Mouse (Mus musculus): ENCODE results near the gene Prkag2. TPM values are rescaled to one million over a fixed set of nuclear protein-coding genes. Genes with fewer than 3 reads are reported as not detected.
A peak's percentile ranks its signal among the peaks of the same experiment; 100 is the strongest.

The Prkag2 gene
- polyA plus RNA-seq, 1 experiment: 18.0 TPM

GRCm38 (mm10) chr5:24907737-24908136 is 192.7 kb downstream of the Prkag2 start:
- no peak for DNase-seq
- 1% methylated on average over 26 of the region's 26 CpGs for WGBS
- peaks cover 3% of the 10 kb centered on the region; the same call in 1 of the 2 replicates for H3K4me1 ChIP-seq (ENCODE audit: control insufficient read depth, insufficient read depth, low read length)
- TF ChIP-seq POLR2A (IDR thresholded peaks at IDR 0.05; ENCODE audit: borderline replicate concordance, extremely low read depth, low read depth, low read length) (no peak), CTCF (IDR thresholded peaks at IDR 0.05; ENCODE audit: insufficient read depth, low read length) (no peak)
- peak overlapping the region; percentile 80 for H3K4me3 ChIP-seq (replicated peaks; ENCODE audit: extremely low read depth, low read depth, low read length)

- 82% methylated on average over 9 of the region's 9 CpGs for WGBS
- peaks cover 3% of the 10 kb centered on the region; the same call in 1 of the 2 replicates for H3K4me1 ChIP-seq (ENCODE audit: control insufficient read depth, insufficient read depth, low read length)
- no peak for TF ChIP-seq POLR2A (IDR thresholded peaks at IDR 0.05; ENCODE audit: borderline replicate concordance, extremely low read depth, low read depth, low read length)
- no peak for TF ChIP-seq CTCF (IDR thresholded peaks at IDR 0.05; ENCODE audit: insufficient read depth, low read length)
Measured at GRCm38 (mm10) chr5:24906844-24907243, 193.6 kb downstream of the Prkag2 start.

GRCm38 (mm10) chr5:24904941-24905340 is 195.5 kb downstream of the Prkag2 start:
- WGBS: 86% methylated on average over 9 of the region's 9 CpGs
- no peak overlapping the region for H3K4me3 ChIP-seq (replicated peaks; ENCODE audit: extremely low read depth, low read depth, low read length)
- TF ChIP-seq POLR2A (IDR thresholded peaks at IDR 0.05; ENCODE audit: borderline replicate concordance, extremely low read depth, low read depth, low read length): no peak

More at GRCm38 (mm10) chr5:24906844-24907243, 193.6 kb downstream of the Prkag2 start:
- no peak overlapping the region for H3K4me3 ChIP-seq (replicated peaks; ENCODE audit: extremely low read depth, low read depth, low read length)
- DNase-seq: no peak

GRCm38 (mm10) chr5:24904423-24904822 is 196.0 kb downstream of the Prkag2 start:
- Histone ChIP-seq H3K4me3 (replicated peaks; ENCODE audit: extremely low read depth, low read depth, low read length) (no peak overlapping the region), H3K4me1 (ENCODE audit: control insufficient read depth, insufficient read depth, low read length) (peaks cover 3% of the 10 kb centered on the region; the same call in 1 of the 2 replicates)
- TF ChIP-seq CTCF (IDR thresholded peaks at IDR 0.05; ENCODE audit: insufficient read depth, low read length) (no peak), POLR2A (IDR thresholded peaks at IDR 0.05; ENCODE audit: borderline replicate concordance, extremely low read depth, low read depth, low read length) (no peak)
- 94% methylated on average over 8 of the region's 8 CpGs for WGBS
- no peak for DNase-seq

More at GRCm38 (mm10) chr5:24904941-24905340, 195.5 kb downstream of the Prkag2 start:
- no peak for DNase-seq
- peaks cover 3% of the 10 kb centered on the region; the same call in 1 of the 2 replicates for H3K4me1 ChIP-seq (ENCODE audit: control insufficient read depth, insufficient read depth, low read length)

GRCm38 (mm10) chr5:24904001-24904400 is 196.4 kb downstream of the Prkag2 start:
- TF ChIP-seq POLR2A (IDR thresholded peaks at IDR 0.05; ENCODE audit: borderline replicate concordance, extremely low read depth, low read depth, low read length) (no peak), CTCF (IDR thresholded peaks at IDR 0.05; ENCODE audit: insufficient read depth, low read length) (no peak)
- Histone ChIP-seq H3K4me3 (replicated peaks; ENCODE audit: extremely low read depth, low read depth, low read length) (no peak overlapping the region), H3K4me1 (ENCODE audit: control insufficient read depth, insufficient read depth, low read length) (peaks cover 3% of the 10 kb centered on the region; the same call in 1 of the 2 replicates)
- no peak for DNase-seq
- 83% methylated on average over 4 of the region's 4 CpGs for WGBS

GRCm38 (mm10) chr5:24902835-24903234 is 197.6 kb downstream of the Prkag2 start:
- Histone ChIP-seq H3K4me1 (ENCODE audit: control insufficient read depth, insufficient read depth, low read length) (peaks cover 3% of the 10 kb centered on the region; the same call in 1 of the 2 replicates), H3K4me3 (replicated peaks; ENCODE audit: extremely low read depth, low read depth, low read length) (no peak overlapping the region)
- TF ChIP-seq CTCF (IDR thresholded peaks at IDR 0.05; ENCODE audit: insufficient read depth, low read length): peak; percentile 66
- TF ChIP-seq POLR2A (IDR thresholded peaks at IDR 0.05; ENCODE audit: borderline replicate concordance, extremely low read depth, low read depth, low read length): no peak
- 36% methylated on average over 4 of the region's 4 CpGs for WGBS
- DNase-seq: peak; percentile 26

GRCm38 (mm10) chr5:24895606-24896005 is 204.8 kb downstream of the Prkag2 start:
- no peak for TF ChIP-seq POLR2A (IDR thresholded peaks at IDR 0.05; ENCODE audit: borderline replicate concordance, extremely low read depth, low read depth, low read length)
- TF ChIP-seq CTCF (IDR thresholded peaks at IDR 0.05; ENCODE audit: insufficient read depth, low read length): no peak
- no peaks in the 10 kb centered on the region for H3K4me1 ChIP-seq (ENCODE audit: control insufficient read depth, insufficient read depth, low read length)
- 88% methylated on average over 4 of the region's 4 CpGs for WGBS
- H3K4me3 ChIP-seq (replicated peaks; ENCODE audit: extremely low read depth, low read depth, low read length): no peak overlapping the region
- no peak for DNase-seq

GRCm38 (mm10) chr5:24894814-24895213 is 205.6 kb downstream of the Prkag2 start:
- TF ChIP-seq POLR2A (IDR thresholded peaks at IDR 0.05; ENCODE audit: borderline replicate concordance, extremely low read depth, low read depth, low read length) (no peak), CTCF (IDR thresholded peaks at IDR 0.05; ENCODE audit: insufficient read depth, low read length) (no peak)
- WGBS: 37% methylated on average over 1 of the region's 1 CpGs
- Histone ChIP-seq H3K4me1 (ENCODE audit: control insufficient read depth, insufficient read depth, low read length) (no peaks in the 10 kb centered on the region), H3K4me3 (replicated peaks; ENCODE audit: extremely low read depth, low read depth, low read length) (no peak overlapping the region)
- no peak for DNase-seq

- WGBS: 88% methylated on average over 11 of the region's 11 CpGs
- TF ChIP-seq POLR2A (IDR thresholded peaks at IDR 0.05; ENCODE audit: borderline replicate concordance, extremely low read depth, low read depth, low read length) (no peak), CTCF (IDR thresholded peaks at IDR 0.05; ENCODE audit: insufficient read depth, low read length) (no peak)
- DNase-seq: no peak
- Histone ChIP-seq H3K4me3 (replicated peaks; ENCODE audit: extremely low read depth, low read depth, low read length) (no peak overlapping the region), H3K4me1 (ENCODE audit: control insufficient read depth, insufficient read depth, low read length) (no peaks in the 10 kb centered on the region)
Measured at GRCm38 (mm10) chr5:24892461-24892860, 208.0 kb downstream of the Prkag2 start.

GRCm38 (mm10) chr5:24889860-24890259 is 210.6 kb downstream of the Prkag2 start:
- no peaks in the 10 kb centered on the region for H3K4me1 ChIP-seq (ENCODE audit: control insufficient read depth, insufficient read depth, low read length)
- DNase-seq: no peak
- 65% methylated on average over 9 of the region's 9 CpGs for WGBS
- no peak overlapping the region for H3K4me3 ChIP-seq (replicated peaks; ENCODE audit: extremely low read depth, low read depth, low read length)
- TF ChIP-seq POLR2A (IDR thresholded peaks at IDR 0.05; ENCODE audit: borderline replicate concordance, extremely low read depth, low read depth, low read length) (no peak), CTCF (IDR thresholded peaks at IDR 0.05; ENCODE audit: insufficient read depth, low read length) (no peak)
